Mouse (Mus musculus) erythroblast, embryonic 14.5 days (primary cell): ENCODE measurements around the gene Sec14l4.

ENCODE experiments used
- GATA1 ChIP-seq: IDR thresholded peaks from 2 replicates; pipeline ENCODE4 v1.6.1; 2012; ENCODE audit warnings: low read length, inconsistent platforms, mixed read lengths
- TAL1 ChIP-seq: IDR thresholded peaks from 3 replicates; pipeline ENCODE4 v1.6.1; 2012; ENCODE audit warnings: low read length, inconsistent platforms, mixed read lengths

DNA sequence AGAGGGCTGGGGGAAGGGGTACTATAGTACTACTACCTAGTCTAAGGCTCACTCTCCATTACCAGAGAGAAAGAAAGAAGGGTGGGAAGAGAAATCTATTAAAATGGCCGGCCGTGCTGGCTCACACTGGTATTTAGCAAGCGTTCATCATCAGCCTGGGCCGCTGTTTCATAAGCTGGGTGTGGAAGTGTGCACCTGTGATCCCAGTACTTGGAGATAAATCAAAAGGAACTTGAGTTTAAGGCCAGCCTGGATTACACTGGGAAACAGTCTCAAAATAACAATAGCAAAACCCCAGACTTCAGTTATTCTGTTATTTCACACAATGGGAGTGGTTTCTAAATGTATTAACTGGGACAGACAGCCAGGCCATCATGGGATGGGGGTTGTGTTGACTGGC is 31.3 kb downstream of the Sec14l4 start:
- TF ChIP-seq GATA1 (no peak), TAL1 (no peak)
